Mouse (Mus musculus) thymus, postnatal 36 days (tissue): ENCODE measurements at regions not wholly inside any gene's neighbourhood (a gene's known extent, or its start where the extent isn't known, plus 50 kb on each side); places are given as distances from the start of the nearest gene placed in this dataset.

ENCODE experiments used
- DNase-seq, 2 experiments: peaks; one replicate each; pipeline ENCODE4 v3.0.0; 2022; ENCODE audit warnings: mixed read lengths in 2 of 2

DNA sequence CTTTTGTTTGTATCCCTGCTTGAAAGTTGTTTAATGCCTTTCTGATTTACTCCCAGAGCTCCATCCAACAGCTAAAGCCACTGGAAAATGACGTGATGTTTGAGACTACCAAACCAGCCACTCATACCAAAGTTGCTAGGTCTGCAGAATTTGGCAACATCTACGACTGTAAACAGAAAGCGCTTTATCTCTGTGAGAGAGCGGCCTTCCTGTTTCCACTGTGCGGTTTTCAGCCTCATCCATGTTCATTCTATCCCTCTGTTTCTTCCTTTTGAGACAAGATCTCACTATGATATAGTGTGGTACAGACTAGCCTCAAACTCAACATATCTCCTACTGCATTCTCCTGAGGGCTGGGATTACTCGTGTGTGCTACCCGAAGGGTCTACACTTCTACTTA lies 100.0 kb downstream of the Tmem30b start:
- DNase-seq: no peak

DNA sequence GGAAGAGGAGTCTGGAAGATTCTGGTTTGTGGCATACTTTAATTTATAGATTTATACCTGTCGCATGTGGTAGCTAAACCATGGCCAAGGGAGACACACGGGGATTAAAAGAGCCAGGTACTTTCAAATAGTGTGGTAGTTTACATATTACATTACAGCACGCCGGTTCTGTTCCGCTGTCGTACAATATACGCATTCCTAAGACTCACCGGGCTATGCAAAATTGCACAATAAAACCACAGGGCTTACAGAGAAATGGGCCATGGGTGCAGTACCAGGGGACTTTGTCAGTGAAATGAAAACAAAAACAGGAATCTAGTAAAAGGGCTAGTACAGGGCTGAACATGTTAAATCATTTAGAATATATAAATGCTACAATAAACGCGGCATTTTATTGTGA lies 100.6 kb downstream of the Tmem30b start:
- no peak for DNase-seq

DNA sequence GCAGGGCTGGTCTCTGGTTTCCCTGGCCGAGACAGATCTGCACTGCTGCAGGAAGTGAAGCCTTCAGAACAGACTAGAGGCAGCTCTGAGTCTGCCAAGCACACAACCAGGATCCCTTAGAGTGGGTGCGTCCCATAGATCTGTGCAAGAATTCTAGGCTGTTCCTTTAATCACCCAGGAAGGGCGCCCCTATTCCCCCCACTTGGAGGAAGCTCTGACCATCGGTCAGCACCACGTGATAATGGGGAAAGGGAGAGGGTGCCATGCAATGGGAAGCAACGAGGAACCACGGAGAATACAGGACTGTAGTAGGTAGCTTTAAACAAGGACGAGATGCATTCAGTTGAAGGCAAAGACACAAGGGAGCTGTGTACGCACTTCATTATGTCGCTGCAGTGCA lies 101.1 kb downstream of the Tmem30b start:
- peak in 1 of 2 experiments; percentile 11 for DNase-seq

DNA sequence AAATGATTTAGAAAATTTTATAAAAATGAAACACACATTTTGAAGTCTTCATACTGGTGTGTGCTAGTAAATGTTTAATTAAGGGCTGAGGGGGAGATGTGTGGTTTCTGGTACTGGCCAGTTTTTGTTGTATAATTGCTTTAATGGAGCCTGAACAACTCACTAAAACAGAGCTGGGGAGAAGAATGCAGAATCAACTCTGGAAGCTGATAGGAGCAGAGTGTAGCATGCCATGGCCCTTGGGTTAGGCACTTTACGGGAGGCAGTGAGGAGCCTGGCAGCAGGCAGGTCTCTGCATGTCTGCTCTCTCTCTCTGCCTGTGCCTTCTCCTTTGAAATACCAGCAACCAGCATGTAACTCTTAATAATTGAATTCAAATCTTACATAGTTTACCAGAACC lies 104.9 kb downstream of the Tmem30b start:
- no peak for DNase-seq

DNA sequence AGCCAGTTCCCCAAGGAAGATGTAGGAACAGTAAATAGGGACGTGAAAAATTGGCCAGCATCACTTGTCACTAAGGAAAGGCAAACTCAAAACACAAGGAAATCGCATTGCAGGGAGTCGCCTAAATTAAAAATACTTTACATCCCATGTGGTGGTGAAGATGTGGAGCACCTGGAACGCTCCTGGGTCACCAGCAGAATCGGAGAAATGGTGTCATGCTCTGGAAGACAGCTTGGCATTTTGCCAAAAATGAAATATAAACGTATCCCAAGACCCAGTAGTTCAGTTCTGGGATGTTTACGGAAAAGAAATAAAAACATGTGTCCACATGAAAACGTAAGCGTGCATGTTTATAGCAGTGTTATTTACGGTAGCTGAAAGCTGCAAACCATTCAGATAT lies 111.5 kb downstream of the Tmem30b start:
- DNase-seq: no peak

DNA sequence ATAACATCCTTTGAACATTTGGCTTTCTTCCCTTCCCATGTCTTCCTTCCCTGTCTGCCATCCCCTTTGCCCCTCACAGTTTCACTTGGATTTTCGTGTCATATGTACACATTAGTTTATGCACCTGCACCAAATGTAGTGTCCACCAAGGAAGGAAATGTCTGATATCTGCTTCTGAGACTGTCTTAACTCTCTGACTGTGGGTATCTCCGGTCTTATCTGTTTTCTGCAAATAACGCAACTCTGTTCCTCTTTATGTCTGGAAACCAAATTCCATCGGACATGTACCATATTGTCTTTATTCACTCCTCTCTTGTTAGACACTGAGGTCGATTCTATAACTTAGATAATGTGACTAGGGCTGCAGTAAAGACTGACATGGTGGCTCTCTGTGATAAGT lies 113.6 kb downstream of the Tmem30b start:
- DNase-seq: no peak

DNA sequence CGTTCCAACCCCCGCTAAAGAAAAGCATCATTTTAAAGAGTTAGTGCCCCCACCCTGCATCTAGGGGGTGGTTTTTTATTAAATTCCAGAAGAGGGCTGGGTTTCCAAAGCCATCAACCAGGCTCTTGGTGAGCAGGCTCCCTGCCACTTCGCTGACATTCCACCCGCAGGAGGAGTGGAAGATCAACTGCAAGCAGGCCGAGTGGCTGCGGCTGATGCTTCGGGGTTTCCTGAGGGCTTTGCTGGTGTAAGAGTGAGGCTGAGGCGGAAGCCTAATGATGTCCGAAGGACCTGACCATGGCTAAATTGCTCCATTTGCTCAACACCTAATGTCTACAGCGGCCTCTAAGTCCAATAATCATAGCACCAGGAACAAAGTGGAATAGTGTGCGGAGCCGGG lies 118.0 kb downstream of the Tmem30b start:
- no peak for DNase-seq

DNA sequence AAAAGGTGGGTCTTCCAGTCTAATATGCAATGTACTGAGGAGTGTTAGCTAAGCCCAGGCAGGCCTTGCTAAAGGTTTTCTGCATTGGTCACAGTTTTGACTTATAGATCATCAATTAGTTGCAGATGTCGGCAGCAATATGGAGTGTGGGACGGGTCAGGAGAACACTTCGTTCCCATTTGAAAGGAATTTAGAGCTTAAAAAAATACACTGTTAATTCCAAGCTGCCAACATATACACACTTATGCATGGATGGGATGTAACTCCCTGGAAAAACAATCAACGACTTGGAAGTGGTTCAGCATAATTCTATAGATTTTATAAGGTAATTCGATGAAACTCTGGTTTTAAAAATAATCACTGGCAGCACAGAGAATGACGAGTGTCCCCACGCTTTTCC lies 121.4 kb downstream of the Tmem30b start:
- DNase-seq: no peak

DNA sequence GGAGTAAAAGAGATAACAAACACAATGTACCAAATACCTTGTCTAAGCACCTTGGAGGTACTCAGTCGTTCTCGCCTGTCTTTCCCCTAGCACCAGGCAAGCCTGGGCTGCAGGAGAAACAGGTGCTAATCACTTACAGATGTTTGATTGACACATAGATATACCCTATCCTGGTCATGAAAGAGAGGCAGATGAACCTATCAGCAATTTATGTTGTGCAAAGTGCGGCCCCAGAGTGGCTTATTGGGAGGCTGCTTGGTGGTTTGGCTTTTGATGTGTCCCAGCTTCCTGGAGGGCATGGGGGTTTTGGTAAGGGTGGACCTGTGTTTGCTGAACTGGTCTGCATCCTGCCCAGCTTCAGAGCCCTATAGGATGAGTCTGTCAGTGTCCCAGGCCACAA lies 129.1 kb downstream of the Tmem30b start:
- DNase-seq: no peak

DNA sequence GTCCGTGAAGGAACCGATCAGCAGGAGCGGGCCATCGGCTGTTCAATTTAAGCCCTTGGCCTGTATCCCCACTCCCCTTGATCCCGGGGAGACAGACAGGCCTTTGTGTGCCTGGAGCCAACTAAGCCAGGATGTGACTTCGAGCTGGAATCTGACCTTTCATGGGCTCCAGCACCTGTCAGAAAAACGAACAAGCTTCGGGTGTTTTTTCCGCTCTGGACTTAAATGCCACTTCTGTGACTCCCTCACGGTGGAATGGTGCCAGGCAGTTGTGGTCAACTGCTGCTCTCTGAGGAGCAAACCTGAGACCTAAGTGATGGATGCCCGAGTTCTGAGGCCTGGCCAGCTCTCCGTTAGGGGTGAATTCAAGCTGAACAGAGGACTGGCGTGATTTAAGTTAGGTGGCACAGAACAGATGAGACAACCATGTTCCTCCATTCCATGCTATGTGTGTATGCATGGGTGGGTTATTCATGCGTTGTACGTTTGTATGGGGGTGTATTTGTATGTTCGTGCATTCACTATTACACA lies 129.8 kb downstream of the Tmem30b start:
- no peak for DNase-seq

DNA sequence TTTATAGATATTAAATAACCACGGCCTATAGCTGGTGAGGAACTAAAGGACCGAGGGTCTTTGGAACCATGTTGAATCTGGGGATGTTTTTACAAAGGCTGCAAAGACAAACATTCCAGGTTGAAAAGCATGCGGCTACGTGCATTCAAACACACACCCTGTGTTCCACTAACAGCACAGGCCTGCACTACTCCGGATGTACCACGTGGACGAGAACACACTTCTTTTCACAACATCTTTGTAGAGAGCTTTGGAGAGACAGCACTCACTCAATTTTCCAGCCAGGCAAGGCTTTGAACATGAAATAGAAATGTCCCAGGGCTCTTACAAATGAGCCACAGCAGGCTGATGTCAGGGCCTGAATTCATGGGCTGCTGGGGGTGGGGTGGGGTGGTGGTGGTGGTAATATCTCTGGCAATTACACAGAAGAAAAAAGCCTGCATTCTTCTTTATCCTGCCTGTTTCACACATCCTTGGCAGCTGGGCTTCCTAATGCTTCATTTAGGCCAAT lies 129.3 kb downstream of the Slc38a6 start:
- DNase-seq: no peak

DNA sequence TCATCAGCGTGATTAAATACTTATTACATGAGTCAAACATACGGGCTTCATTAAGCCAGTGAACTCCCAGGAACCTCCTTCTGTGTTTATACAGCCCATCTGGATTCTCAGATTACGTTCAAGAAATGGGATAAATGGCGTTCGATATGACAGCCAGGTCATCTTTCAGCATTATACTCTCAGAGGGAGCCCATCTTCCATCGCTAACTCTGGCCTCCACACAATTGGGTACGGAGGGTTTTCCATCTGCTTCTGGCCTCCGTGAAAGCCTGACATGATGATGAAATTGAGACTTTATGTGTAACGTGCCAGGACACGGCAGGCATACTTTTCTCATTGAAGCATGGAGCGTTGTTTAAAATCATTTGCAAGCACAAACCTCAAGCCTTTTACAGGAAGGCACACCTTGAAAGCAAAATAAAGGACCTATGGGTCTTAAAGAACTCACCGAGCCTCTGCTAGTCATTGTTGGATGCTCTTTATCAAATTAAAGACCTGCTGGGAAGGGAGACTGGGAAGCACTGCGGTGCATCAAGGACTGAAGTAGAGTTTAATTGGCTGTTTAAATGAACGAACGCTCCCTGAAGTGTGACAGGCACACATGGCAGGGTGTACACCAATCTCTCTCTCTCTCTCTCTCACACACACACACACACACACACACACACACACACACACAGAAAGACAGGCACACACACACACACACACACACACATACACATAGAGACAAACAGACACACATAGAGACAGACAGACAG lies 127.0 kb downstream of the Slc38a6 start:
- DNase-seq: no peak

DNA sequence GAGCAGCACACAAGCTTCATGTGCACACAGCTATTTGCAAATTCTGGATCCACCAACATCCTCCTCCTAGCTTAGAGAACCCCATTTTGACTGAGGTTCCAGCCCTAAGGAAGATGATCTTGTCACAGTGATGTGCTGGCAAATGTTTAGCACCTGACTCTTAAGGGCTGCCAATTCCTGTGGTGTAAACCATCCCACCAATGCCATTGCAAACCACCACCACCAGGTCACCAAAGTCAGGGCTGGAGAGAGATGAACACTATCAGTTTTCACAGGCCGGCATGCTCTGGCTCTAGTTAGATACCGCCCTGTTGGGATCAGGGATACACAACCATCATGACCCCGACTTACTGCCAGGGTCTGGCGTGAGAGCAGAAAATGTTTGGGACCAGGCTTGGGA lies 125.9 kb downstream of the Slc38a6 start:
- DNase-seq: no peak

DNA sequence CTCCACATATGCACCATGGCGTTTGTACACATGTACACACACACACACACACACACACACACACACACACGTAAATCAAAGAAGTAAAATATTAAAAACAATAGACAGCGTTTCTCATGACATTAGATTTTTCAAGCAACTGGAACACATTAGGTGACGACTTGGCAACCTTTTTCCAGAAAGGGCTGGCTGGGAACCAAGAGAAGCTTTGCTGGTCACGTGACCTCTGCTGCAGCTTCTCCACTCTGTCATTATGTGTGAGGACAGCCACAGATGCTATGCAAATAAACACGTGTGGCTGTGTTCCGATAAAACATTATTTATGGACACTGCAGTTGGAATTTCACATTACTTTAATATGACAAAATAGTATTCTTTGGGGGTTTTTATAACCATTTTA lies 124.3 kb downstream of the Slc38a6 start:
- DNase-seq: no peak

DNA sequence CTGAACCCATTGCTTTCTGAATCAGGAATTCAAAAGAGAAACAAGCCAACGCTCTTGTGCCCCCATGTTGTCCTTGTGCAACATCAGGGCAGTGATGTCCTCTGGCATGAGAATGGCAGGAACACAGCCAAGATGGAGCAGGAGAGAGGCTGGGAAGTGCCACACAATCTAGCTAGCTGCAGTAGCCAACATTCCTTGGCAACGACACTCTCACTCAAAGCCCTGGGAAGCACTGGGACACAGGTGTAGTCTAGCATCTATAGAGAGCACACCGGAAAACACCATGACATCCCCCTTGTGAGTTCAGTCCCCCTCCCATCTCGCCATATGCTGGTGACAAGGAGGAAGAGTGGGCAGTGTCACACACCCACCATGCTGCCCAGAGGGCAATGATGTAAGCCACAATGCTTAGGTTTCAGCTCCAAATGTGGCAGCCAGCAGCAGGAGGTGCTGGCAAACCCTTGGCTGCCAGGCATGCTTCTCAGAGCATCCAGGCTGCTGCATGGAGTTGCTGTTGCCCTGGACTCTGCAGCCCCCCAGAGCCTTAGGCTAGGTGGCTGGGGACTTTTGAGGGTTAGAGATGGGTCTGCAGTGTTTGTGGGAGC lies 123.0 kb downstream of the Slc38a6 start:
- DNase-seq: no peak

DNA sequence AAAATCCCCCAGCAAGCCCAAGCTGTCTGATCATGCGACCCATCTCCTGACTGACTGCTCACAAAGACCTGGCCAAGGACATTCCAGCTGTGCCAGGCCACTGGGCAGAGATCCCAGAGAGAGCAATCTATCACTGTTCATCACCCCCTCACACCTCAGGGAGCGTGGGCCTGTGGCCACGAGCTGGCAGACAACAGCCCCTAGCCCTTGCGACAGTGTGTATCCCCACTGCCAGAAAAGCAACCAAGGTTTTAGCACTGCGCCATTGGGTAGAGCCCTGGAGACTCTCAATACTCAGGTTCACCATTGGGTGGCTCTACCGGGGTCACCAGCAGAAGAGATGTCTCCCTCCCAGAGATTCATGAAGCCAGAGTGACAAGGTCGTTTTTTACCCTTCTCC lies 122.0 kb downstream of the Slc38a6 start:
- no peak for DNase-seq

DNA sequence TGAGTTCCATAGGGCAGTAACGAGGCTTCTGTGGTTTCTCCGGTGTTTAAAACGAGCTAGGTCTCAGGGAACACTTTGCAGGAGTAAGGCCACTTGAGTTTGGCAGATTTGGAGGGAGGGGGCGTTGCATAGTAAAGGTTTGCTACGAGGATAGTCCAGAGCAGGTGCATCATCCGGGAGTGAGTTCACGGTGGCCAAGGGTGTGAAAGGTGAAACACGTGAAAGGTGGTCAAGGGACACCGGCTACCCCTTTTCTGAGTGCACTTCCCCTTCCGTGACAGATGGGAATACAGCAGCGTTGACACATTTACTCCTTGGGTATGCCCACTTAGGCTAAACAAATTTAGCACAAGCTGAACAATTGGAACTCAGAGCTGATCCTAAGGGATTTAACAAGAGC lies 121.6 kb downstream of the Slc38a6 start:
- DNase-seq: no peak

DNA sequence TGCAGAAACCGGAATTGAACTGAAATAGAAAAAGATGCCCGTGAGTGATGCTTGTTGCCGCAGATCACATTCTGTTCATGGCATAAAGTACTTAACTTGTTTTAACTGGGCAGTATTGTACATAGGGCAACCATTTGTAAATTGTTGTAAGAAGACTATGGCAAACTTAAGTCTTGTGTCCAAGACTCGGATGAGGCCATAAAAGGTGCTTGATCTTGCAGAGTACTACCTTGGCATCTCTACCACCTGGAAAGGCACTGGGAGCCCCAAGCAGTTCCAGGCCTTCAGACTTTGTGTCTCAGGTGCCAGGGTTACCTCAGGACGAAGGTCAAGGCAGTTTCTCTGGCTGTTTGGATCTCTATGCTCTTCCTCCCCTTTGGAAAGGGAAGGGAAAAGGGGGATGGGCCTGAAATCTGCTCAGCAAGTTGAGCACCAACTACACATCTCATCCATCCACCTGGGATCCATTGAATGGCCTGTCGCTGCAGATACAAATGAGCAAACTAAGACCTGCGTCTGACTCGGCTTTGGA lies 120.0 kb downstream of the Slc38a6 start:
- no peak for DNase-seq

DNA sequence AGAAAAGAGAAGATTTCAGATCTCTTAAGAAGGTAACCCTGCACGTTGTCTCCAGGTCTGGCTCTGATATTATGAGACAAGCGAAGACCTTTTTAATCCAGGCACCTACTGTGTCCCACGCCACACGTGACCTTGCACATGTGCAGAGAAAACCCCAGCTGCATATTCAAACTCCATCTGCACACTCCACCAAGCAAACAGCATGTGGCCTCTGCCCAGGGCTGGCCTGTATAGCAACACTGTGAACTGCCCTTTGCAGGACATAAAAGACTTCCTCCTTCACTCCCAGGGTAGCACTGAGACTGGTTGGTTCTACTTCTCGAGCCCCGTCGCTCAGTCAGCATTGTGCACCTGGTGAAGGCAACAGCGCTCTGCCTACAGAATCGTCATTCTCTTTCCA lies 119.0 kb downstream of the Slc38a6 start:
- DNase-seq: no peak

DNA sequence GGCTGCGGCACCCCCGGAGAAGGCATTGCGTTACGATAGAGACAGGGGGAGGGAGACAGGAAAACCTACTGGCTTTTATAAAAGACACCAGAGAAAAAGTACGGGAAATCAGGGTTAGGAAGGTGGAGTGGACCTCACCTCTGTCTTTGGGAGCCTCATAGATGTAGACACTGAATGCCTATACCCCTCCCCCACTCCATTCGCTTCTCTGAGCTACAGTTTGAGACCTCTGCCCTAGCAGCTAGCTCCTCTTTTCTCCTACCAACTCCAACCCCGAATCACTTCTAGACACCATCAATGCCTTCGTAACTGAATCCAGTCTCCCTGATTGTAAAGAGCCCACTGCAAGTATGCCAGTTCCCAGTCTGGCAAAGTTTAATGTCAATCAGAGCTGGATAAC lies 118.5 kb downstream of the Slc38a6 start:
- DNase-seq: no peak

DNA sequence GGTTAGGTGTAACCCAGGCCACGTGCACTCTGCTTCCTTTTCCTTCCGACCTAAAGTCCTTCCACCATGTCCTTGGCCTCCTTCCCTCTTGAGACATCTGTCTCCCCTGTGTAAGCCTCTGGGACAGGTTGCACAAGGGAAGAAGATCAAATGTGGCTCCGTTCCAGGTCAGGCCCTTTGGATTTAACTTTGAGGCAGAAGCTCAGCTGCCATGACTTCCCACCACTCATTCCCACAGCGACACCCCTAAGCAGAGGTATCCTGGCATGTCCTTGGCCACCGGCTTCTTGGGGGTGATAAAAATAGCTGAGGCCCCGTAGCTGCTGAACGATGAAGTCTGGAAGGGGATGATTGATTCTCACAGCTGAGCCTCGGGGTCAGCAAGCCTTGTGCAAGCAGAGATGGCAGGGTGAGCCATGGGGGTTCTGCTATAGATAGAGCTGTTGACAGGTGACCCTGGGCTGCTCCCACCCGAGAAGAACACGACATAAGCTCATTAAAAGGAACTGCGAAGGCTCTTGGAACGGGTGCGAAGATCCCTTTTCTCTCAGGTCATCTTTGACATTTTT lies 117.4 kb downstream of the Slc38a6 start:
- no peak for DNase-seq
